Mouse (Mus musculus): Measurements from ENCODE around the gene A930033H14Rik. TPM values are rescaled to one million over a fixed set of nuclear protein-coding genes. Genes with fewer than 3 reads are reported as not detected.

A930033H14Rik gene
- polyA plus RNA-seq, 1 experiment, result 0.35 TPM

- H3K27me3 ChIP-seq (ENCODE audit: control insufficient read depth, insufficient read depth, low read length), result no peaks in the 10 kb centered on the region
- peak overlapping the region; percentile 53; the same call in 1 of the 2 replicates for H3K27ac ChIP-seq (ENCODE audit: insufficient read depth, low read depth, low read length)
- 85% methylated on average over 2 of the region's 2 CpGs for WGBS
- peaks cover 15% of the 10 kb centered on the region; the same call in 1 of the 2 replicates for H3K4me1 ChIP-seq (ENCODE audit: control insufficient read depth, insufficient read depth, insufficient read length, low read length)
- no peak overlapping the region for H3K4me3 ChIP-seq (ENCODE audit: low read depth, low read length)
- no peaks in the 10 kb centered on the region for H3K36me3 ChIP-seq (ENCODE audit: control insufficient read depth, insufficient read depth, low read length)
- TF ChIP-seq CTCF (IDR thresholded peaks at IDR 0.05; ENCODE audit: extremely low read depth, insufficient read length, insufficient replicate concordance, low read depth, low read length), result no peak
- TF ChIP-seq POLR2A (IDR thresholded peaks at IDR 0.05; ENCODE audit: low read depth, low read length), result no peak
Observed at GRCm38 (mm10) chr10:69219289-69219626, 6.4 kb upstream of the A930033H14Rik start.

DNA sequence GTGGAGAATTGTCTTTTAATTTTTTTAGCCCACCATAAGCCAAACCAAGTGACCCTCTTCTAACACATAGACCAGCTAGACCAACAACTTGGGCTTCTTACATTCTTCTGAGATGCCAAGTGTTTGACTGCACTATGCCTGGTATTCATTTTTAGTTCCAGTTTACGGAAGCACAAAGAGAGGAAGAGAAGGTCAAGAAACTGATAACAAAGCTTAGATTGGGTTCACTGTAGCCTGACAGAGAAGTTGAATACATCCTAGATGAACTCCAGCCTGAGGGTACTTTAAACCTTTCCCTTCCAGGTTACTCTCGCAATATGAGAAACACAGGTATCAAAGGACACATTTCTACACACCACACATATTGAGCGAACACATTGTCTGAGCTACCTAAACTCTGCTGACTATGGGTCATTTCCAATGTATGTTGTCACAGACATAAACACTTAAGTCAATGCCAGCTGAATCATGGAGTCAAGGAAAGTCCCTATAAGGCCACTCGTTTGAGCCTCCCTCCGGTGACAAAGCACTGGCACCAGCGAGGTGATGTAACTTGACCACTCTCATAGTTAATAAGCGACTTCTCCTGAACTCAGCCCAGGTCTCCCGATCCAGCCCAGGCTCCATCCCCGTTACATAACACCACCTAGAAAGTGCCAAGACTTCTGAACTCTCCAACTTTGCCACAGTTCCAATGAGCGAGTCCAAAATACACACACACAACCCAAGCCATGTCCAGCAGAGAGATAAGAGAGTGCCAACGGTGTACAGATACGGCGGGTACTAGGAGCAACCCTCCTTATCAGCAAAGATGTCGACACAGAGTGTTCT is 5.8 kb upstream of the A930033H14Rik start:
- H3K27ac ChIP-seq (ENCODE audit: insufficient read depth, low read depth, low read length), result peak overlapping the region; percentile 10; the same call in 1 of the 2 replicates
- 38% methylated on average over 14 of the region's 14 CpGs for WGBS
- no peaks in the 10 kb centered on the region for H3K27me3 ChIP-seq (ENCODE audit: control insufficient read depth, insufficient read depth, low read length)
- no peak for TF ChIP-seq CTCF (IDR thresholded peaks at IDR 0.05; ENCODE audit: extremely low read depth, insufficient read length, insufficient replicate concordance, low read depth, low read length)
- no peak for TF ChIP-seq POLR2A (IDR thresholded peaks at IDR 0.05; ENCODE audit: low read depth, low read length)
- peaks cover 15% of the 10 kb centered on the region; the same call in 1 of the 2 replicates for H3K4me1 ChIP-seq (ENCODE audit: control insufficient read depth, insufficient read depth, insufficient read length, low read length)
- no peaks in the 10 kb centered on the region for H3K36me3 ChIP-seq (ENCODE audit: control insufficient read depth, insufficient read depth, low read length)
- H3K4me3 ChIP-seq (ENCODE audit: low read depth, low read length), result no peak overlapping the region

GRCm38 (mm10) chr10:69217127-69217690 is 4.3 kb upstream of the A930033H14Rik start:
- no peaks in the 10 kb centered on the region for H3K36me3 ChIP-seq (ENCODE audit: control insufficient read depth, insufficient read depth, low read length)
- H3K27ac ChIP-seq (ENCODE audit: insufficient read depth, low read depth, low read length), result no peak overlapping the region
- H3K4me3 ChIP-seq (ENCODE audit: low read depth, low read length), result no peak overlapping the region
- WGBS, result 97% methylated on average over 4 of the region's 4 CpGs
- no peaks in the 10 kb centered on the region for H3K27me3 ChIP-seq (ENCODE audit: control insufficient read depth, insufficient read depth, low read length)
- peaks cover 15% of the 10 kb centered on the region; the same call in 1 of the 2 replicates for H3K4me1 ChIP-seq (ENCODE audit: control insufficient read depth, insufficient read depth, insufficient read length, low read length)
- no peak for TF ChIP-seq CTCF (IDR thresholded peaks at IDR 0.05; ENCODE audit: extremely low read depth, insufficient read length, insufficient replicate concordance, low read depth, low read length)
- TF ChIP-seq POLR2A (IDR thresholded peaks at IDR 0.05; ENCODE audit: low read depth, low read length), result no peak

DNA sequence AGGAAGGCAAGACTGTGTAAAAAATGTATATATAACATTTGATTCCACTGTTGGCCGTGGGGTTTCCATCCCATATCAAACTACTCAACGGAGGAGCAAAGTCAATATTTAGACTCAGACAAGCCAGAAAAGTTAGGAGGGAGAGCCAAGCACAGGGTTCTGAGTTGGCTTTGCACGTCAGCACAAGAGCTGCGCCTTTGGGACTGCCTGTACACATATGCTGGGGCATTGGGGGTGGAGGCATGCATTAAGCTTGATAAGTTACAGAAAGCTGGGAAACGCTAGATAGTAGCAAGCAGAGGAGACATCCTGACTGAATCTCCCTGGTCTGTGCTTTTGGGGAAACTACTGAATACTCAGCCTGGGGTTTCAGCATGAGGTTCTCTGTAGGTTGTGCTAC is 1.1 kb upstream of the A930033H14Rik start:
- H3K27me3 ChIP-seq (ENCODE audit: control insufficient read depth, insufficient read depth, low read length), result no peaks in the 10 kb centered on the region
- 30% methylated on average over 5 of the region's 5 CpGs for WGBS
- H3K36me3 ChIP-seq (ENCODE audit: control insufficient read depth, insufficient read depth, low read length), result no peaks in the 10 kb centered on the region
- H3K4me1 ChIP-seq (ENCODE audit: control insufficient read depth, insufficient read depth, insufficient read length, low read length), result peaks cover 5% of the 10 kb centered on the region; the same call in 1 of the 2 replicates
- peak overlapping the region; percentile 71; the same call in 1 of the 2 replicates for H3K4me3 ChIP-seq (ENCODE audit: low read depth, low read length)
- TF ChIP-seq CTCF (IDR thresholded peaks at IDR 0.05; ENCODE audit: extremely low read depth, insufficient read length, insufficient replicate concordance, low read depth, low read length), result no peak
- TF ChIP-seq POLR2A (IDR thresholded peaks at IDR 0.05; ENCODE audit: low read depth, low read length), result no peak
- H3K27ac ChIP-seq (ENCODE audit: insufficient read depth, low read depth, low read length), result no peak overlapping the region

DNA sequence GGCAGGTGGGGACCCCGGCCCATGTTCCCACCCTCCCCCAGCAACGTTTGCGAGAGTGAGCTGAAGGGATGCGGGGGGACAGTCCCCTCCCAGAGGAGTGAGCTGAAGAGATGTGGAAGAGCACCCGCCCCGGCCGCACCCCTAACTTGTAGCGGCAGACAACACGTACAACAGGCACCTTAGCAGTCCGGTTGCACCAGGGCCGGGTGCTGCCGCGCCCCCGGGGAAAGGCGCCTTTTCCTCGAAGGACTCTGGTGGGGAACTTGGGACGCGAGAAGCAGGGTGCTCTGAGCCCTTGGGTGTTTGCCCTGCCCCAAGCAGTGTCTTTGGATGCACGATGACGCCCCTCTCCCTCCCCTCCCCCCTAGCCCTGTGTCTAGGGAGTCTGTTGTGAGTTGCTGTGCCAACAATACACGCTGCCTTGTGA is 566 bp upstream of the A930033H14Rik start:
- H3K4me1 ChIP-seq (ENCODE audit: control insufficient read depth, insufficient read depth, insufficient read length, low read length), result peaks cover 3% of the 10 kb centered on the region; the same call in 1 of the 2 replicates
- TF ChIP-seq CTCF (IDR thresholded peaks at IDR 0.05; ENCODE audit: extremely low read depth, insufficient read length, insufficient replicate concordance, low read depth, low read length), result no peak
- TF ChIP-seq POLR2A (IDR thresholded peaks at IDR 0.05; ENCODE audit: low read depth, low read length), result no peak
- no peaks in the 10 kb centered on the region for H3K27me3 ChIP-seq (ENCODE audit: control insufficient read depth, insufficient read depth, low read length)
- peak overlapping the region; percentile 71 for H3K4me3 ChIP-seq (ENCODE audit: low read depth, low read length)
- H3K36me3 ChIP-seq (ENCODE audit: control insufficient read depth, insufficient read depth, low read length), result no peaks in the 10 kb centered on the region
- peak overlapping the region; percentile 68 for H3K27ac ChIP-seq (ENCODE audit: insufficient read depth, low read depth, low read length)
- under 1% methylated on average over 21 of the region's 21 CpGs for WGBS

- TF ChIP-seq POLR2A (IDR thresholded peaks at IDR 0.05; ENCODE audit: low read depth, low read length) (no peak), CTCF (IDR thresholded peaks at IDR 0.05; ENCODE audit: extremely low read depth, insufficient read length, insufficient replicate concordance, low read depth, low read length) (no peak)
- Histone ChIP-seq H3K27ac (ENCODE audit: insufficient read depth, low read depth, low read length) (peak overlapping the region; percentile 59), H3K36me3 (ENCODE audit: control insufficient read depth, insufficient read depth, low read length) (no peaks in the 10 kb centered on the region), H3K4me3 (ENCODE audit: low read depth, low read length) (peak overlapping the region; percentile 71), H3K4me1 (ENCODE audit: control insufficient read depth, insufficient read depth, insufficient read length, low read length) (no peaks in the 10 kb centered on the region), H3K27me3 (ENCODE audit: control insufficient read depth, insufficient read depth, low read length) (no peaks in the 10 kb centered on the region)
- WGBS, result 22% methylated on average over 14 of the region's 14 CpGs
Observed at GRCm38 (mm10) chr10:69211976-69212375, 922 bp downstream of the A930033H14Rik start.

DNA sequence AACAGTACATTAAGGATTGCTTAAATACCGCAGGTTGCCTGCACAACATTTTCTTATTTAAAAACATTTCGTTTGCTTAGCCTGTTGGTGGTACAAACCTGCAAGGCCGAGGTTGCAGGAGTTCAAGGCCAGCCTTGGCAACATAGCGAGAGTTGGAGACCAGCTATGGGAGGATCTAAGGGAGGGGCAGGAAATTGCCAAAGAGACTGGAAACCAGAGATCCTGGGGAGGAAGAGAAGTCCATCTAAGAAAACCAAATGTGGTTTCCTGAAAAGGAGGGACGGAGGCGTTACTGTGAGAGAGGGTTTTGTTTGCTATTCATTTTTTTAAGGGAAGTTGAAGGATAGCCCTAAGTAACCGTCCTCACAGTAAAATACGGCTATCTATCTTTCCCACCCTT is 1.3 kb downstream of the A930033H14Rik start:
- TF ChIP-seq POLR2A (IDR thresholded peaks at IDR 0.05; ENCODE audit: low read depth, low read length) (no peak), CTCF (IDR thresholded peaks at IDR 0.05; ENCODE audit: extremely low read depth, insufficient read length, insufficient replicate concordance, low read depth, low read length) (no peak)
- H3K4me3 ChIP-seq (ENCODE audit: low read depth, low read length), result 0 out of 2 replicates have a peak overlapping the region, but pooled peaks have one; percentile 71
- no peaks in the 10 kb centered on the region for H3K4me1 ChIP-seq (ENCODE audit: control insufficient read depth, insufficient read depth, insufficient read length, low read length)
- no peaks in the 10 kb centered on the region for H3K36me3 ChIP-seq (ENCODE audit: control insufficient read depth, insufficient read depth, low read length)
- H3K27me3 ChIP-seq (ENCODE audit: control insufficient read depth, insufficient read depth, low read length), result no peaks in the 10 kb centered on the region
- WGBS, result 66% methylated on average over 8 of the region's 8 CpGs
- peak overlapping the region; percentile 59 for H3K27ac ChIP-seq (ENCODE audit: insufficient read depth, low read depth, low read length)

Data from small intestine, adult 2 months (tissue).